Mouse (Mus musculus) embryo, embryonic 11.5 days (tissue): ENCODE results near the gene Sytl2.
A peak's percentile ranks its signal among the peaks of the same experiment; 100 is the strongest.

Experiments
- DNase-seq: peaks from one replicate; pipeline ENCODE4 v3.0.0-alpha.2; 2012; ENCODE audit warnings: low read depth, low spot score

Gene Sytl2

DNA sequence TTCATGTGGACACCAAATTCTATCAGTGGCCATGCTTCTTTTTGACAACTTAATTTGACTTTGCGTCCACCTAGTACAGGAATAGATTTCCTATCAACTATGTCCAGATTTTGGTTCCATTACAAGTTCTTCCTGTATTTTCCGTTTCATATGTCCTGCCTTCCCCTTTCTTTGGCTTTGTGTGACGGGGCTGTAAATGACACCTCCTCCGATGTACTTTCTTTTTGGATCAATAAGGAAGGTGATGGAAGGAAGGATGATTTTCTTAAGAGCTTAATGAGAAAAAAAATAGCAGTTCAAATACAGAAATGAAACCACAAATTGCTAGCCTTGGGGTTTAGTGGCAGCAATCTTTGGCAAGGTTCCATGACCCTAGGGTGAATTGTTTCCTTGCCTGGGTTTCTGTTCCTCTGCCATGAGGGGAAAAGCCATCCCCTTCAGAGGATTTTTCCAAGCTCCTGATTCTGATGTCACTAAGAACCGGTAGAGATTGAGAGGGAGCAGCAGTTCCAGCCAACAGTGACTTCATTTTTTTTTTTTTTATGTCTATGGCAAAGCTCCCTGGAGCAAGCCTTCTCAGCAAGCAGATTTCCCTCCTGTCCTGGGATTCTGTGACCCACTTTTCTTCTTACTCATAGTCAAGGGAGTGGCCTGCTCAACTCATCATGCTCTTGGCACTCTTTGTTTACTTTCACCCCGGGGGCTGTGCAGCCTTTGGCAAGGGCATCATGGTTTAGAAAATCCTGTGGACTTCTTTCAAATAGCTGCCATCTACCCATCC is 68.2 kb downstream of the Sytl2 start:
- no peak for DNase-seq

DNA sequence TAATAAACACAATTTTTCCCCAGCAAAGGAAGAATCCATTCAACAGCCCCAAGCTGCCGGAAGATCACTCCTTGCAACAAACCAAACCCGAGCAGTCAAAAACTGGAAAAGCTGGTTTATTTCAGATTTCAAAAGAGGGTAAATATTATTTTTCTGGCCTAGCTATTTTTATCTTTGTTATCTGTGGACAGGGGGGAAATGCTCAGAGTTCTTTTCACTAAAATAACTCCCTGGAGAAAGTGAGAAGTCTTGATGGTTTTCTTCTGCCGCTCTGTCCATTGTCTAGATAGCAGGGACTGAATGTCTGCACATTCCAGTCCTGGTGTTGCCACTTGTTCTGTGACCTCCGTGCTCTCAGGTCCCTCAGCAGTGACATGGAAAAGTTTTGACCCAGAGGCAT is 70.8 kb downstream of the Sytl2 start:
- no peak for DNase-seq

DNA sequence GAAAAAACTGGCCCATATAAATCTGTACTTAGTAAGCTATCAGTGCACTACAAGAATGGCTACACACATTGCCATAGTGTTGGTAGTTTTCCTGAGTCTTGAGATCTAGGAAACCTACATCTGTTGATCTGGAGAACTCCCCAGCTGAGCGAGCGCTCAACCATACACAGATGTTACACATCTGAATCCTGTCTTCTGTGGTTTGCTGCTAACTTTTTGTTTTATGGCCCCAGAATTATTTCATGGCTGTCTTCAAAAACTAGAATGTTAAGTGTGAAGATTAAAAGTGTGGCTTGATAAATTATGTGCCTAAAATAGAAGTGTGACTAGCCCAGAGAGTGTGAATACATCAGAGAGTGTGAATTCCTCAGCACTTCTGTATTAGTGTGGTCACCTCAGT is 82.4 kb downstream of the Sytl2 start:
- no peak for DNase-seq

DNA sequence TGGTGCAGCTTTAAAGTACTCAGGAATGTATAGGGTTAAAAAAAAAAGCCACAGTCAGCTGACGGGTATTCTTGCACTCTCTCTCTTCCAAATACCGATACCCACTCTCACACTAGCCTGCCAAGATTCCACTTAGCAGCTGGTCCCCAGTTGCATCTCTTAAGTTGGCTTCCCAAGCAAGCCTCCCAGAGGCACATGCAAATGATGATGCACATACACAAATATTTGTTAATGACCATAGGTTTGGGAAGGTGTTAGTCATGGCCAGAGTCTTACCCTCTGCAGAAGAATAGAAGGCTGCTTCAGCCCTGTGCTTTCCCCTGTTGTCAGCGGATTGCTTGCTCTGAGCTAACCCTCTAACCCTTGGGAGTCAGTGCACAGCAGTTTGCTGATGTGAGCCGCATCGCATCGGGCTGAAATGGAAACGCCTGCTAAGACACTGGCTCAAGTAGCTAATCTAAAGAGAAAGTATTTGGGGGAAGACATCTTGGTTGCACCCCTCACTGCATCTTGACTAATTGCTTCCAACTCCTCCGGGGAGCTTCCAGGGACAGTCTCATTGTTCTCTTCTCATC is 84.9 kb downstream of the Sytl2 start:
- DNase-seq = no peak

DNA sequence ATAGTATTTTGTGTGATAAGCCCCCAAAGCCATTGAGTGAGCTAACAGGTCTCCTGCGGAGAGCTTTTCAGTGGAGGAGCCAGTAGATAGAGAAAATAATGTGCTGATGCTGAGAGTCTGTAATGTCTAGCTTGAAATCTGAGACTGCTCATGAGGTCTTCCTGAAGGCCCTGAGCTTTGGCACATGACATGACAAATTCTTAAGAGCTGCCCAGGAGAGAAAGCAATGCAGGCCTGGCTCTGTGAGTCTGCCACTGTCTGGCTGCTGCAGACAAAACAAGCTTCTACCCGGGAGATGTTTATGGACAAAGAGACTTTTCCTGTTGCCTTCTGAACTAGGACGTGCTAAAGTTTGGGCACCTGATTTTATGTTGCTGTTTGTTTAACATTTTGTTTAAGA is 87.7 kb downstream of the Sytl2 start:
- no peak for DNase-seq

DNA sequence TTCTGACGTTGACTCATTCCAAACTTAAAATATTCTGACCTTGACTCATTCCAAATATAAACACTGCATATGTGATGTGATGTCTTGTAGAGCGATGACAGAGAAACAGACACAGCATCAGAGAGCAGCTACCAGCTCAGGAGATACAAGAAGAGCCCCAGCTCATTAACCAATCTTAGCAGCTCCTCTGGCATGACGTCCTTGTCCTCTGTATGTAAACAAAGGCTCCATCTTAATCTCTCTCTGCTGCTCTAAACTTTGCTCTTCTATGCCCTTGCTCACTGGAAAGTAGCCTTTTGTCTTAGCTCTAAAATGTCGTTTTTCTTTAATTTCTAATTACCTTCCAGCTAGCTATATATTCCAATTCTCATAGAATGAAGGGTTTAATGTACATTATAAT is 93.0 kb downstream of the Sytl2 start:
- DNase-seq = no peak

DNA sequence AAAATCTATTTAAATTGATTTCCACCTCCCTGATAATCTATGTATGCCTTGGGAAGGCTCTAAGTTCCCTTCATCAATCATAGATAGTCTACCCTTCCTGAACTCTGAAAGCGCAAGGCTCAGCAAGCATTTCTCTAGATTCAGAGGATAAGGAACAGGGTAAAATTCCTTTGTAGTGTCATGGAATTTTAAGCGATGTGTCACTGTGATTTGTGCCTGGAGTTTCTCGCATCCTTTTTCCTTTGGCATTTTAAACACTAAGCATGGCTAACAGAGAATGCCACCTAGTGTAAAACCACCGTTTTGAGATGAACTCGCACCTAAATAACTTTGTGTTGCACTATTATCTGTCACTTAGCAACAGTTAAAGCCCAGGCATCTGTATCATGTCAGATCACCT is 93.9 kb downstream of the Sytl2 start:
- no peak for DNase-seq

DNA sequence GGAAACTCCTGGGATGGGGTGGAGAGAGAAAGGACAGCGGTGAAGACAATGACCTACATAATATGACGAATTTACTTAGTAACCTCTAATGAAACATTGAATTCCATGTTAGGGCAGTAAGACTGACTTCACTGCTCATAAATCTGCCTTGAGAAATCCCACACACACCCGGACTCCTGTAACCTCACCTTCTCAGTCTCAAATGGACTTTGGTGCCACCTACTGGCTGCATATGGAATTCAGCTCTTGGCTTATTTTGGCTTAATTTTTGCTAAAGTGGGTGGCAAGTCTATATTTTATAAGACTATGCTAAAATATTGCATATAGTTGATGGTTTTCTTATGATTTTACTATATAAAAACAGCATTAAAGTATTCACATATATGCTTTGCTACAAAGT is 107.9 kb downstream of the Sytl2 start:
- peak; percentile 37 for DNase-seq

DNA sequence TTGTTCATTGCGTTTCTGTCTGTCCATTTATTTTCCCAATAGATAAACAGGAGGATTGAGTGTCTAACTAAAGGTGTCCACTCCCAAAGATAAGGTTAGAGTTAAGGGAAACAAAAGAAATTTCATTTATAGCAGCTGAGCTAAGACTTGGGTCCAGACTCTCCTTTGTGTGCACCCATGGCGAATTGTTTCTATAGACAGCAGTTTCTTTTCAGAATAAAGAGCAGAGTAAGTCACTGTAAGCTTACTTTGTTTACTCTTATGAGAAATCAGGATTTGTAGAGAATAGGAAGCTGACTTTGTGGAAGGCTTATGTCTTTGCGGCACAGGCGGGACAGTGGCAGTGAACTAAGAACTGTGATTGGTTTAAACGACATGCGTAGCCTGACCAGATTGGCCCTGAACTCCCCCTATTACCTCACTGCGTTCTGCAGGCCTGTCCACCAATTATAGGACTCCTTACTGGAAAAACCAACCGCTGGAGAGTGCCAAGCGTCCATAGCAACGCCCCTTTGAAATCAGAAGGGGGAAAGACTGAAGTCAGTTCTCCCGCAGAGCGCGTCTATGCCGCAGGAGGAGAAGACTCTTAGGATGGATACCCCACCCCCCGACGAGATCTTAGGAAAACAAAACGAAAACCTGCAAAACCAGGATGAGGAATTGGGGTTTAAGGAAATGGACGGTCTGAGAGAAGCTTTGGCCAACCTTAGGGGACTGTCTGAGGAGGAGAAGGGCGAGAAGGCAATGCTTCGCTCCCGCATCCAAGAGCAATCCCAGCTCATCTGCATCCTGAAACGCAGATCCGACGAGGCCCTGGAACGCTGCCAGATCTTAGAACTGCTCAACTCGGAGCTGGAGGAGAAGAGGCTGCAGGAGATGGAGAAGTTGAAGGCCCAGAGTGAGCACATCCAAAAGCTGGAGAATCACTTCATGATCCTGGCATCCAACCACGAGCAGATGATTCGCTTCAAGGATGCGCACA is 124.3 kb downstream of the Sytl2 start, which contains the start of gene Ccdc89:
Gene Ccdc89 (plus strand): TSS at position 558 of the 982 bp plus-strand sequence.
- DNase-seq = peak; percentile 79

DNA sequence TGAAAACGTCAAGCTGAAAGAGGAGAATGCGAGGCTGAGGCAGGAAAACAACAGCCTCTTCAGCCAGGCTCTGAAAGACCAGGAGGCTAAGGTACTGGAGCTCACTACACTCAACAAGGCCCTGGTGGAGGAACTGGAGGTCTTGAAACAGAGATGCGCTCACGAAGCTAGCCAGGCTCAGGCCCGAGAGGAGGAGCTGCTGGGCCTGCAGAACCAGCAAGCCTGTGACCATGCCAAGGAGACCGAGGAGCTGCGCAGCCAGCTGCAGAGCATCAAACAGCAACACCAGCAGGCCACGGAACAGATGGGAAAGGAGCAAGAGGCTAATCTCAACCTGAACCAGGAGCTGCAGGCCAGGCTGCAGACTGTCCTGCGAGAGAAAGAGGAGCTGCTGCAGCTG is 125.0 kb downstream of the Sytl2 start:
- DNase-seq = no peak

DNA sequence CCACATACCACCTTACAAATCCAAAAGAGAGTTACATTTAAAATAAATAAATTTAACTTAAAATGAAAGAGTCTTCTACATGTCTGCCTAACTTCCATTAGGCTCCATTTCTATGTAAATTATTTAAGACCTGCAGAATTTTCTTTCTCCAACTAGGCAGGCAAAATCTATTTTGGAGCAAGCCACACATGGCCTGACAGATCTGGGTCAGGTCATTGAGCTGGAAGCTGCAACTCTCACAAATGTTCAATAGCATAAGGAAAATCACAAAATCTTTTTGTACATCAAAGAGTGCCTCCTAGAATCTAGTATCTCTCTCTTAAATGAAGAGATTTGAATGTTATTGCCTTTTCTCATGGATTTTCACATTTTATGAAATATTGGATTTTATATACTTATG is 130.2 kb downstream of the Sytl2 start:
- DNase-seq = no peak

DNA sequence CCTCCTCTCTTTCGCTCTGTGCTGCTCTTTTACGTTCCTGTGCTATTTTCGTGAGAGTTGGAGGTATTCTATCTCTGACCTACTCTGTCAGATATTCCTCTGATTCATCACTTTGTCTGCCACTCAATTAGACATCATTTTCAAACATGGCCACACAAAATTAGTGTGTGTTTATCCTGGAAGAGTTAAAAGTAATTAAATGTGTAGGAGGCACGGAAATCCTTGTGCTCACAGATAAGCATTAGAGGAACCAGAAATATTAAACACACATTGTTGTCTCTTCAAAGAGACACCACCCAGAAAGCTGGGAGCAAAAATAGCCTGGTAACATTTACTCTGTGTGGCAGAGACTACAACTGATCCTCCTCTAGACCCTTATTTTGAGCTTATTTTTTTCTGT is 138.0 kb downstream of the Sytl2 start:
- DNase-seq = no peak

DNA sequence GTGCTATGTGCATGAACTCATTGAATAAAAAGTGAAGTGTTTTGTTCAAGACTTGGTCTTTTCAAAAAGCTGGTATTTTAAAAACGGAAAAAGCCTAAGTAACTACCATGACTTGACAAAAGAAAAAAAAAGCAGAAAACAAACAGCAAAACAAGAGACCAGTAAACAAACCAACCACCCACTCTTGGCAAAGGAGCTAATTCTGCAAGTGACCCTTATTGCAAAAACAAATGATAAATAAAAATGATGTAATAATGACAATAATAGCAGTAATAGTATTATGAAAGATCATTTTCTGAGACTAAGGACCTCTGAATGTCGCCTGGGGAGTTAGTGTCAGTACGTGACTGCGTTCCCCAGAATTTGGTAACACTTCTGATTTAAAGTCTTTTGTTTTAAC is 140.0 kb downstream of the Sytl2 start:
- no peak for DNase-seq

DNA sequence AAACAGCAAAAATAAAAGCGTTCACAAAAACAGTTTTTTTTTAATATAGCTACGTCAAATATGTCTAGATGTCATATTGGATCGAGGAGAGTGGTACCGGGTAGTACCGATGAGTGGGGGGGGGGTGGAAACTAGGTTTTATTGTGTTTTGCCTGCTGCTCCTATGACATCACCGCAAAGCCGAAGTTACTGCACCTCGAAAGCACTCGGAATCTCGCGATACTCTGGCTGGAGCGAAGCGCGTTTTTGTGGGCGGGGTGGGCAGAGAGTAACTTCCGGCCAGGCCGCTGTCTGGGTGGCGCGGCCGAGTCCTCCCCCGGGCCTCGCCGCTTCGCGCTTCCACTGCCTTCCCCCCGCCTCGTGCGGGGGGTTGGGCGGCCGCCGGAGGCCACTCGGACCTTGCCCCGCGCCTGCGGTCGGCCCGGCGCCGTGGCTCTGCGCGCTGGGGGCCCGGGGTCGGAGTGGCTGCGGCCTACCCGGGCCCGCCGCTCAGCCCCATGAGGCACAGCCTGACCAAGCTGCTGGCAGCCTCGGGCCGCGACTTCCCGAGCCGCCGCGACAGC is 140.5 kb downstream of the Sytl2 start, which contains the start of gene Crebzf:
Gene Crebzf (plus strand): TSS at position 212 of the 563 bp plus-strand sequence.
- peak; percentile 96 for DNase-seq

DNA sequence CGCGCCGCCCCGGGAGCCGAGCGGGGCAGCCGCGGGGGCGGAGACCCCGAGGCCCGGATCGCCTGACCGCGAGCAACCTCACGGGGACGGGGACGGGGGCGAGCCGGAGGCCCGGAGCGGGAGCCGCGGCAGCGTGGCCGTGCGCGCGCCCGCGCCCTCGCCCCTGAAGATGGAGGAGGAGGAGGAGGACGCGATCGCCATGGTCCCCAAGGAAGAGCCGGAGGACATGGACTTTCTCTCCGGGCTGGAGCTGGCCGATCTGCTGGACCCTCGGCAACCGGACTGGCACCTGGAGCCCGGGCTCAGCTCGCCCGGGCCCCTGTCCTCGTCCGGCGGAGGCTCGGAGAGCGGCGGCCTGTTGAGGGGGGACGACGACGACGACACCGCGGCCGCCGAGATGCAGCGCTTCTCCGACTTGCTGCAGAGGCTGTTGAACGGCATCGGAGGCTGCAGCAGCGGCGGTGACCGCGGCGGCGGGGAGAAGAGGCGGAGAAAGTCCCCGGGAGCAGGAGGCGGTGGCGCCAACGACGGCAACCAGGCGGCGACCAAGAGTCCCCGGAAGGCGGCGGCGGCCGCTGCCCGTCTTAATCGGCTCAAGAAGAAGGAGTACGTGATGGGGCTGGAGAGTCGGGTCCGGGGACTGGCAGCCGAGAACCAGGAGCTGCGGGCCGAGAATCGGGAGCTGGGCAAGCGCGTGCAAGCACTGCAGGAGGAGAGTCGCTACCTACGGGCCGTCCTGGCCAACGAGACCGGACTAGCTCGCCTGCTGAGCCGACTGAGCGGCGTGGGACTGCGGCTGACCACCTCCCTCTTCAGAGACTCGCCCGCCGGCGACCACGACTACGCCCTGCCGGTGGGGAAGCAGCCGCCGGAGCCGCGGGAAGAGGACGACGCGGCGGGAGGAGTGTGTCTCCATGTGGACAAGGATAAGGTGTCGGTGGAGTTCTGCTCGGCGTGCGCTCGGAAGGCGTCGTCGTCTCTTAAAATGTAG is 141.3 kb downstream of the Sytl2 start:
- no peak for DNase-seq

DNA sequence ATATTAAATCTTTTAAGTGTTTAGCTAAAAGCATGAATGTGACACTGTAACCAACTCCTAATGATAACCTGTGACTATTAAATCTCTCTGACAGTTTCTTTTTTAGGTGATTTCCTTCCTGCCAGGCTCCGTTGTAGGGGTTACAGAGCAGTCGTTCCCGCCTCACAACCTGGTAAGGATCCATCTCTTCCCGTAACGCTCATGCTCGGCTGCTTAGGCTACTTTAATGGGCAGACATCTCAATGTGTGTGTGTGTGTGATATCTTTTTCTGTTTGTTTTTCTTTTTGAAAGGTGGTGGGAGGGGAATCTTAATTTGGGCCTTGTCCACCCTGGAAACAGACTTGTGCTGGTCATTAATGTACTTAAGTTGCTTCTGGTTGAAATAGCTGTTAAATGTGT is 142.2 kb downstream of the Sytl2 start:
- DNase-seq = no peak

DNA sequence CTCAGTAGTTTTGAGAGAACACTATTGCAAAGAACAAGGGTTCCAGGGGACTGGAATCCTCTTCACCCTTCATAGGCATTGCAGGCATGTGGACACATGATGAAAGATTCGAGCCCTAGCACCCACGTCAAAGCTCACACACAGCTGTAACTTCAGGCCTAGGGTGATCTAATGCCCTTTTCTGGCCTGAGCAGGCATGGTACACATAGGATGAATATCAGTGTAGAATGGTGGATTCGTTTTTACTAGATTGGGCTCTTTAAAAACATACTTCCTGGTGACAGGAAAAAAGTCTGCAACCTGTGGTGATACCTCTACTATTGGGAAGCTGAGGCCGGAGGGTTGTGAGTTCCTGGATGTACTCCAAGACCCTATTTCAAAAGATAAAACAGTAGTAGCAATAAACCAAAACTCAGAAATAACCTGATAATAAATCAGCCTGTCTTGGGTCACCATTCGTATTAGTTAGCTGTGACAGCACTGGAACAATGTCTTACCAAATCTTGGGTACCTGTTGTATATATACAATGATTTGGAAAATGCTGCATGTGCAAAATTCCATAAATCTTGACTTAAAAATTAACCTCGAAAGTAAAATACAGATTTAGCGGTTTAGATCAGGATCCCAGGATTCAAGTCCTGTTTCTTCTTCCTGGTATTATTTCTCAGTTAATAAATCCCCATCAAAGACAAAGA is 154.2 kb downstream of the Sytl2 start:
- no peak for DNase-seq

DNA sequence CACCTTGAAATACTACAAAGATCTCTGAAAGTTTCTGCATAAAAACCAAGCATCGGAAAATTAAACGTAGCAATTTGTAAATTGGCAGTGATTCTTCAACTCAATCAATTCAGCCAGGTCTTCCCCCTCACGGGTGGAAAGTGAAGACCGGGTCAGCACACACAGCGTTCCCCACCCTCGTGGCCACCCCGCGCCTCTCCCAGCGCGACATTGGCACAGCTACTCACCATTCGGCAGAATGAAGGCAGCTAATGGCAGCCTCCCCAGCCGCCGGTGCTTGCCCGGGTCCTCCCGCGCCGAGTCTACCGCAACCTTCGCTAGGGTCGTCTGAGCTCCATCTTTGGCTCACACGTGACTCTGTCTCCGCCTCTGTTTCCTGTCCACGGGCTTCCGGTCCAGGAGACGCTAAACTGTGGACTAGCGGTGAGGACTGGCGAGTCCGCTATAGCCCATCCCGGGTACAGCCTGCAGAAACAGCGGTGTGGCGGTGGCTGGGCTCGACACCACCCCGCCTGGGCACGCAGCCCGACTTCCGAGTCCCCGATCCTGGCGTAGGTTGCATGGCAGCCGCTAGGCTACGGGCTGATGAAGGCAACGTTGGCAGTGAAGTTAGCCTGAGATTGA is 154.9 kb downstream of the Sytl2 start, which contains the start of gene Tmem126a:
Gene Tmem126a (minus strand): TSS at position 385 of the 624 bp plus-strand sequence.
- DNase-seq = peak; percentile 78

DNA sequence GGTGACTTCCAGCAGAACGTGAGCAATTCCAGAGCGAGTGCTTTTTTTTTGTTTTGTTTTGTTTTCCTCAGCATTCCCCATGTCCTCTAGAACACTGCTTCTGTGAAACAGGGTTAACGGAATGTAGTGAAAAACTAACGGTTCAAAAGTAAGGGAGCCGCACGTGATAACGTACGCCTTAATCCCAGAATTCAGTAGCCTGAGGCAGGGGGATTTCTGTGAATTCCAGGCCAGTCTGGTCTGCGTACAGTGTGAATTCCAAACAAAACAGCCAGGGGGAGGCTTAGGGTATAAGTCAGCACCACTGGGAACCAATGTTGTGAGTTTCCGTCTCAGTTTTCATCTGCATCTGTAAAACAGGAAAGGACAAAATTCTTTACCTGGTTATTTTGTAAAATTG is 155.5 kb downstream of the Sytl2 start:
- no peak for DNase-seq
